Mouse (Mus musculus) hindlimb bud, embryonic 11.5 days (tissue): ENCODE measurements around the gene Rftn1.

ENCODE experiments used
- DNase-seq: peaks from one replicate; pipeline ENCODE4 v3.0.0-alpha.2; 2012; ENCODE audit warnings: low read depth, low spot score; ENCODE audit errors: extremely low spot score

Gene Rftn1

DNA sequence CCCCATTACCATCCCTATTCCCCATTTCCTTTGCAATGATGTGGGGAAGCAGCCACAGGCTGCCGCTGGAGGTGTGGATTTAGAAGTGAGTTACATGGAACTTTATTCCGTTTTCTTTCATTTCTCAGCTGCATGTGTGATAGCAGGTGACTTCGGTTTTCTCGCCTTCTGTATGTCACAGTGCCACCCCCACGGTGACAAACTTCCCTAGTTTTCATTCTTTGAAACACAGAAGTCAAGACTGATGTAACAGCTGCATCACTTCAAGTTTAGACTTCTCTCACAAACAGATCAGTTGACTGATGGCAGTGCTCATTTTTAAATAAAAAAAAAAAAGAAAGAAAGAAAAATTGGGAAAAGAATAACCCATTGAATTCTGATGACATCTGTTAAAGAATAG, 121.3 kb downstream of the Rftn1 start:
- no peak for DNase-seq

DNA sequence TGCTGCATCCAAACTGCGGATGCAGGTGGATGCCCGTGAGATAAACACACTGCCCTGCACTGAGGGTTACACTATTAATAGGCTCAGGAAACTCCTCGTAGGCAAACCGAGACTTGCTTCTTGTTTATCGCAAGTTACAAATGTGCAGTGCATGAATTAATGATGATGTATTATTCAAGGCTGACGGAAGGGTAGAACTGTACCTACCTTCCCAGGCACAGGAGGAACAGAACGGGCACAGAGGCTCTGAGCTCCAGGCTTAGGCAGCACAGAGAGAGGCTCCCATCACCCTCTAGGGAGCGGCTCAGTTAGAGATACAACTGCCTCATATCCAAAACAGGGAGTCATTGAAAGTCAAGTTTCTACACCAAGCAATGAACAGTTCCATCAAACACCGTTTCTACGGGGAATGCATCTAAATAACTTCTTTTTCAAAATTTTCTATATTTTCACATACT, 121.8 kb downstream of the Rftn1 start:
- DNase-seq: no peak

DNA sequence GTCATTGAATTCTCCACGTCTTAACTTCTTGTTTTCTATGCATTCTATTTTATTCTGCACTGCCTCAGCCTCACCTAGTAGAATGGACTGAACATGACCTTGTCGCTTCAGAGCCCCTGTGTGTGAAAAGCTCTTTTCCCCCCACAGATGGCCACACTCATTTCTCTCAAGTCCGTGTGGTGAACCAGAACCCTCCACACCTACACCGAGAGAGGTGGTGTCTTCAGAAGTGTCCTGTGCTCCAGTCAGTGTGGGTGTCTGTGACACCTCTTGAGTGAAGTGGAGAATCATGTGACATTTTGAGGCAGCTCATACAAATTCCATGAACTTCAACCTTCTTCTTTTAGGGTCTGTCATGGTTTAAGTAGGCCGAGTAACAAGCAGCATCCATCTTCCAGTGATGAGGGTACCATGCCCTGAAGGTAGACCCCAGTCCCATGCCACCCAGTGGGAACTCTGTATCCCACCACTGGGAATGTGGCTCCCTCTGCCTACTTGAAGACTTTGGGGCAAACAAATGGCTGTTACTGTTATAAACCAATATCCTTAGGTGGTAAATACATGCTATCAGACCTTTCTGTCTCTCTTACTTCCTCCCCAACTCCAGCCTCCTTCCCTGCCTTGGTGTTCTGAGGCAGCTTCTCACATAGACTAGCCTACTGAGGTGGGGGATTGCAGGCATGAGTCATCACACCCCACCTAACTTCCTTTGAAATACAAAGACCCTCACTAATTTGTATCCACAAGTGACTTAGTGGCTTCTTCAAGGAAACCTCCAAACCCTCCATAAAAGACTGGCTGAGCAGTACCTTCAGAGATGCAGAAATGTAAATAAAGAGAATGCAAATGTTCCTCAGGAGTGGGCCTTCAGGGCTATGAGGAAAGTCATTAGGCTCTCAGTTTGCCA, 122.4 kb downstream of the Rftn1 start:
- no peak for DNase-seq

DNA sequence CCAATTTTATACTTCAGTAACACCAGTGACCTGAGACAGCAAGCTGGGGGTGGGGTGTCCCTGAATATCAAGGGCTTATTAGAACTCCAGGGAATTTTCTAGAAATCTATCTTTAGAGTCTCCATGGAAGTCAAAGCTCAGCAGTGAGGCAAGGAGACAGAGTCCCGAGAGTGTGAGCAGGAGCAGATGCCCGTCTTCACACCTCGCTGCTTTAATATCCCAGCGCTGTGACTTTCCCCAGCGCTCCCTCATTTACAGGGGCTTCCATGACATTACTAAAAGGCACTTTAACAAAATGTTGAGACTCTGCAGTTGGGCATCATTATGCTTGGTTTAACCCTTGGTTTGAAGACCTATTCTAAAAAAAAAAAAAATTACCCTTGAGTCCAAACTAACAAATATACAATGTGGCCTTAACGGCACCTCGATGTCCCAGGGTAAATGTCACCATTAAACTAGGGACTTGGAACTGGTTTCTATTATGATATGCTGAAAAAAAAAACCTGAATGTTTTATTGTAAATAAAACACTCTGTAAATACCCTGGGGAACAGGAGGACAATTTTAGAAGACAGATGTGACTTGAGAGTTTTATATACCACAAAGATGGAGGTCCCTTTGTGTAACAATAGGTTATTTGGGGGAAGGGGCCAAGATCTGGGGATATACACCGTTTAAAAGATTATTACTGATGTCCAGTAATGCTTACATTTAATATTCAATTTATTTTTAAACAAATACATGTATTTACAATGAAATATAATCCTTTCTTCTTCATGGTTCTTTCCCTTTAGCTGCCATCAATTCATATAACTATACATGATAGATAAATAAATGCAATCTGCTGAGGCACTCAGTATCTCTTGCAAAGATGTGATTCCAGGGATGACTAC, 123.4 kb downstream of the Rftn1 start:
- no peak for DNase-seq

DNA sequence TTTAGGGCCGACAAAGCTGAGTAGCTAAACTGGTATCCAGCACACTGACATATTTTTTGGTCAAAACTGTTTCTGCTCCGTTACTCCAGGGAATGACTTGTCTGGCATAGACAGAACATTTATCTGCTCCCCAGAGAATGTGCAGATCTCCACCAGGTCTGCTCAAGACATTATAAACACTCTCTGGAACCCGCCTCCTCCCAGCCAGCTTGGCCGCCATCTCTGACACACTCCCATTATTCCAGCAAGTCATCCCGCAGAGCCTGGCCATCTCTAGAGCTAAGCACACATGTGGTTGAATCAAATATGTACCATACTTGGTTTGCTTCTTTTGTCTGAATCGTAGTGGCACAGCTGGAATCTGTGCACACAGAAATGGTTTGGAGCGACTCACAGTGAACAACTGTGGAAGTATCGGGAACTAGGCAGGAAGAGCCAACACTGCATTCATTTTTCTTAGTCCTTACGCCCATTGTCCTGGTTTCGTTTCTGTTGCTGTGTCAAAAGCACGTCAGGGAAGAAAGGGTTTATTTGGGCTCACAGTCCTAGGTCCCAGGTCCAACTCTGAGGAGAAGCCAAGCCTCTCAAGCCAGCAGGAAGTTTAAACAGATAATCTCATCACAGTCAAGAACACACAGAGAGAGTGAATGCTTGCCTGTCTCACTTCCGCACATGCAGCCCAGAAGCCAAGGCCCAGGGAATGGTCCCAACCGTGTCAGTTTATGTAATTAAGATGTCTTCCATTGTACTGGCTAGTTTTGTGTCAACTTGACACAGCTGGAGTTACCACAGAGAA, 126.4 kb downstream of the Rftn1 start:
- DNase-seq: no peak

DNA sequence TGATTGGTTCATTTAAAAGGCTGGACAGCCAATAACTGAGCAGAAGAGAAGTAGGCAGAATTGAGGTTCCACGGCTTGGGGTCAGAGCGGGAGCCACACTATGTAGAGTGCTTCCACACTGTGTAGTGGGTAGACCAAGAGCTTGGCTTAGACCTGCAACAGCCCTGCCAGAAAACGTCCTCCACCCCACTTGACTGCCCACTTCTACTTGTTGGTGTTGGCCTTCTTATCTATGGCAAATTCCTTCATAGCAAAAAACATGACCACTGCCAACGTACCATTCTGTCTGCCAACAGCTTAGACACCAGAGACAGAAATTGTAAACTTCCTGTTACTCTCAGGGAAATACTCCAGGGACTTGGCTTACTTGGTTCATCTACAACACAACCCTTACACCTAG, 127.8 kb downstream of the Rftn1 start:
- DNase-seq: no peak

DNA sequence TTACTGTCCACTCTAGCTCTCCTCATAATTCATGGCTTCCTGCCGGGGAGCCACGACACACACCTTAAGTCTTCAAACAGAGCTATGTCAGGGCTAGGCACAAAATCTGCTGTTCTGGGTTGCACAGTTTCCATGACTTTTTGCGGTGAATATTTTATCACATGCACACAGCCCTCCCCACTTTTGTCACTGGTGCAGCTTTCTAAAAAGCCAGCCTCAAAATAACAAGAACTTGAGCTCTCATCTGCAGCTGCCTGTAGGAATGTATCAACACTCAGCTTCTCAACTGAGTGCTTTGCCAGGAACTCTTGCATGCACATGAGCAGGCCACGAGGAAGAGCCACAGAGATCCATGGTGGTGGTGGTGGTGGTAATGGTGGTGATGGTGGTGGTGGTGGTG, 129.0 kb downstream of the Rftn1 start:
- DNase-seq: no peak

DNA sequence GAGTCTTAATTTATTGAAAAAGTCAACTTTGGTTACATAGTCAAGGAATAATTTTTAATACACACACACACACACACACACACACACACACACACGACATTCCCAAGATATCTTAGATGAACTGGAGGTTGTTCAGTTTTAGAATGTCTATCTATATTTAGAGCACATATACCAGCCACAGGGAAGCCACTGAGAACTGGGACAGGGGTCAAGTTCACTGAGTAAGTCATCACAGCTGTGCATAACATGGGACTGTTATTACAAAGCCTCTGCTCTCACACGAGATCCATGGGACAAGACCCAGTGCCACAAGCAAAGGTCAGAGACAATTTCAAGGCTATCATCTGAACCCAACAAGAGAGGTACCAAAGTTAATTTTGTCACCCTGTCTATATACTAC, 130.3 kb downstream of the Rftn1 start:
- no peak for DNase-seq

DNA sequence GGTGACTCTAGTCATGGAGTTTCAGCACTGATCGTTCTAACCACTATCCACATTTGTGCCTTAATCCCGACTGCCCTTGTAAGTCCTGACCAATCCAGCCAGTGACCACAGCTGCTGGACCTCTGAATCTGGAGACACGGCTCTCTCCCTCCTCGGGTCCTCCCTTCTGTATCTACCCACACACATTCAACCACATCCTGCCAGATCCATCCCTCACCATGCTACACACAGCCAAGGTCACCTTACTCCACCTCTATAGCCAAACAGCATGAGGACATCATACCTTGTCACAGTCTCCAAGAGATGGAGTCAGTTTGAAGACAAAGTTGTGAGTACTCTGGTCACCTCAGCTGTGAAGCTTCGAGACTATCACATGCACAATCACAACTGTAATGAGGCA, 131.1 kb downstream of the Rftn1 start:
- DNase-seq: no peak

DNA sequence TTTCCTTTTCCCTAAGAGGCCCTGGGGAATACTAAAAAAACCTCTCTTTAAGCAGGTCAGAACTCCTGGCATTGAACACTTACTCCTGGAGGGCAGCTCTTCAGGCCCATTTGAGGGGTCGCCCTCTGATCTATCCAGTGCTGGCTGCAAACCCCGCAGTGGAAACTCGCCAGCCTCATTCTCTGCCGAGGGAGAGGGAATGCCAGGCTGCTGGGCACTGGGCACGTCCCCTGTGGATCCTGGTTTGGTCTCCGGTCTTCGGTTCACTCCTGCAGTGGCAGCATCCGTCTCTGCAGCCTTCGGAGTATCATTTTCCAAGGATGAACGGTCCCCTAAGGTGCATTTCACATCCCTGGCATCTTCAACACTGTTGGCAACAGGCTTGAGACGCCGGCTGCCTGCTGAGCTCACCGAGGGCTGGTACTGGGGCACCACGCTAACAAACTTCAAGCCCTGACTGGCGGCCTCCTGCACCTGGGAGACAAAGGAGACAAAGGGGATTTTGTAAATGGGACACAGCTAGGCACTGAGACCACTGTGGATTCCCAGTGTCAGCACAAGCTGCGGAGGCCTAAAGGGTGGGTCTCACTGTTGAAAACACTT, 135.2 kb downstream of the Rftn1 start:
- no peak for DNase-seq

DNA sequence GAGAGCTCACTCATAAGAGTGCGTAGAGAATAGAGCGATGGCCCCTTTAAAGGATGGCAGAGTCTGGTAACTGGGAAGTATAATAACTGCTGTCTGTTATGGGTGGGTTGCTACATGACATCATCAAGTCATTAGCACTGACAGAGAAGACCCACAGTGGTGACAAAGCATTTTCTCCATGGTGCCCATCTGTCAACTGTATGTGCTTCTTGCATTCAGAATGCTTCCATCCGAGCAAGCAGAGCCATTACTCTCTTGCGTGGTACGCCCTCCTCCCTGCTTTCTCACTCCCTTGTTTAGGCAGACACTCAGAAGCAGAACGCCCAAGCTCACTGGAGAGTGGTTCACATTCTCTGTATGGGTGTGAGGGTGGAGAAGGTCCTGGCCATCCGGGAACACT, 135.9 kb downstream of the Rftn1 start:
- DNase-seq: no peak

DNA sequence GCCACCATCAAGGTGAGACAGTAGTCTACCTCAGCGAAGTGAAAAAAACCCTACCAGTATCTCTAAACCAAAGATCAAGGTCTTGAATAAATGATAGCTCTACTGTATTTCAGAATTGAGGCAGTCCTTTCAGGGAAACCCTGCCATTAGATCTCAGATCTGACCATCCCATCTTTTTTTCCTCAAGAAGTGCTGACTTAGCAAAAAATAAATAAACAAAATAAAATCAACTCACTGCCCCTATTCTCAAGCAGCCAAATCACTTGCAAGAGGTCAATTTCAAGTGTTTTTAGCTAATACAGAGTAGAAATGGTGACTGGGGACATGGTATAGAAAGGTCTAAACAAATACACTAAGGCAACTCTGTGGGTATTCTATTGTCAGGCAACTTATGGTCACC, 136.5 kb downstream of the Rftn1 start:
- DNase-seq: no peak

DNA sequence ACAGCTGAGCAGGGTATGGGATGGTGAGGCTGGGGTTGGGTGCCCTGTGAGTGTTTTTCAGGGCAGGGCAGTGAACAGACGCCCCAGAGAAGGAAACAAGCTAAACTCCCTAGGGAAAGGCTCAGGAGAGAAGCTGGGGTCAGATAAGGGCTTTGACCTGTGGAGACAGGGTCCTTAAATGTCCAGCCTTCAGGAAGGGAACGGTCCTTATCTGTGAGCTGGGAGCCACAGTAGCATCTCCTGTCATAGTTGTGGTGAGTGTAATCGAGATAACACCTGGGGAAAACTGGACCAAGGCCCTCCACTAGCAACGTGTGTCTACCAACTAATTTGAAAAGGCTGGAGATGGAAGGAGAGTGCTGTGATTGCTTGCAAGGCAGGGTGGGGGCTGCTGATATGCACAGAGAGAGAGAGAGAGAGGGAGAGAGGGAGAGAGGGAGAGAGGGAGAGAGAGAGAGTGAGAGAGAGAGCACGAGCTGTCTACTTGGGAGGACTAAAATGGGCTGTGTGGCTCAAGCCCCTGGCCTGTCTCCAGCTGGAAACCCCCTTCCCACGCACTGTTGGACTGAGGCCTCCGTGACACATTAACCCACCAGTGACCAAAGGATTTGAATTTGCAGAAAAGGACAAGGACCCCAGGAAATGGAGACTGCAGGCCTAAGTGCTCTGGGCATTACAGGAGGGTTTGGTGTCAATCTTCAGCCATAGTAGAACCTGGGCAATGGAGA, 137.6 kb downstream of the Rftn1 start:
- no peak for DNase-seq

DNA sequence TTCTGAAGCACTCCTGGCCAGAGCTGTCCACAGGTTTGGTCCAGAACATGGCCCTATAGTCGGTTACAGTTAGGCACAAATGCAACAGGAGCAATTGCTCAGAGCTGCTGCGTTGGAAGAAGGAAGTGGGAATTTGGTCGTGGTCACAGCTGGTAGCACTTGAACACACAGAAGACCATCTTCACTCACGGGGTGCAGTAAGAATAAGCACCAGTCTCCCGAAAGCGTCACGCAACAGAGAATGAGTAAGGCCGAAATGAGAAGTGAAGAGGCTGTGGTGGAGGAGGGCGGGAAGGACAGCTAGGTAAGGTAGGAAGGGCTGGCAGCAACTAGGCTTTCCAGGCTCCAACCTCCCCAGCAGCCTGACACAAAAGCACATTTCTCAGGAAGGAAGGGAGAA, 140.0 kb downstream of the Rftn1 start:
- no peak for DNase-seq

DNA sequence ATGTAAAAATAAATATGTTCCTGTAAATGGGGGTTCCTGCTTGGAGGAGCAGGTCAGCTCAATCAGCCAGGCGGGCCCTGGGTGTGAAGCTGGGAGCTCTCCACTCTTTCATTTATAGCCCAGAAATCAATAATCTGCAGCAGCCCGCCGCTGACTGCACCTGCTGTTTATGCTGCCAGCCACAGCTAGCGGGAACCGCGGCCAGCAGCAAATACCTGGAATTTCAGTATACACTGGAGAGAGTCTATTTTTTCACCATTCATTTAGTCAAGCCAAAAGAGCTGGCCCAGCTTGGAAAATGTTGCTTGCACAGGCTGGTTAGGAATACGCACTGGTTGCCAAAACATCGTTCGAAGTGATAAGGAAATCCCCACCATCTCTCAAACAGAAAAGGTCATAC, 142.3 kb downstream of the Rftn1 start:
- no peak for DNase-seq

DNA sequence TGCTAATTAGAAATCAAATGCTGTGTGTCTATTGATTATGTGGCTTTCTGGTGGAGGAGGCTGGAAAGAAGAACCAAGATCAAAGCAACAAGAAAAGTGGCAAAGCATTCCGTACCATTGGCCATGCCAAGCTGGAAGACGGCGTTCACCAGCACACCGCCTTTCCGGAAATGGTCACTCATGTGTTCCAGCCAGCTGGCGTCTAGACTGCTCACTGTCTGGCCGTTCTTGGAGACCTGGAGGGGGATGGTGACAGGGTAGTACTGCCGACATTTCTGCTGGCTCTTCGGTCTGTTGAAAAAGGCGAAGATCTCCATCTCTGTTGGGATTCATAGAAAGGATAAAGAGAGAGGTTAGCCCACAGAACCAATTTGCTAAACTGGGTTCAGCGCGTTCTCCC, 143.3 kb downstream of the Rftn1 start:
- no peak for DNase-seq

DNA sequence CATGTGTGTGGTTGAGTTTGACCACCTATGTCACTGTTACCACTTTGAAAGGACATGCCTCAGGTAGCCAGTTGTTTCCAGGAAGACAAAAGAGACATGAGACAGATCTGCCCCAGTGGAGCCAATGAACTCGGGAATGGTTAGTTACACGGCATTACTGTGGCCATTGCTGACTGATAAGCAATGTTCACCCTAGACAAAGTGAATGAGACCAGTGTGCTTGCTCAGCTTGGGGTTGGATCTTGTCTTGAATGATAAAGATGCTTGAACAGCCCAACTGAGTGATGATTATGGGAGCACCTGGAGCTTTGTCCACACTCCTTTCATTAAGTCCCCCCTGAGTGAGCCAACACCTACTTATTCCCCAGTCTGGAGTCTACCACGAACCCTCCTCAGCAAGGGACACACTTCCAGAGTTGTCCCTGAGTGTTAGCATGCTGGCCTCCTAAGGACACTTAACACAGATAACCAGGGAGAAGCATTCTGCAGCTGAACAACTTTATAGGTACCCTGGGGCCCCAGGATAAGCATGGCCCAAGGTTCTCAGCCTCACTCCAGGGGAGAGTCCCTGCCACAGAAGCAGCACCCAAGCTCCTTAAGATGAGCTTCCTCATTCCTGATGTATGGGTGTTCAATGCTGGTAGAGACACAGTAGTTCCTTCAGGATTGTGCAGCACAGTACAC, 149.6 kb downstream of the Rftn1 start:
- DNase-seq: no peak

DNA sequence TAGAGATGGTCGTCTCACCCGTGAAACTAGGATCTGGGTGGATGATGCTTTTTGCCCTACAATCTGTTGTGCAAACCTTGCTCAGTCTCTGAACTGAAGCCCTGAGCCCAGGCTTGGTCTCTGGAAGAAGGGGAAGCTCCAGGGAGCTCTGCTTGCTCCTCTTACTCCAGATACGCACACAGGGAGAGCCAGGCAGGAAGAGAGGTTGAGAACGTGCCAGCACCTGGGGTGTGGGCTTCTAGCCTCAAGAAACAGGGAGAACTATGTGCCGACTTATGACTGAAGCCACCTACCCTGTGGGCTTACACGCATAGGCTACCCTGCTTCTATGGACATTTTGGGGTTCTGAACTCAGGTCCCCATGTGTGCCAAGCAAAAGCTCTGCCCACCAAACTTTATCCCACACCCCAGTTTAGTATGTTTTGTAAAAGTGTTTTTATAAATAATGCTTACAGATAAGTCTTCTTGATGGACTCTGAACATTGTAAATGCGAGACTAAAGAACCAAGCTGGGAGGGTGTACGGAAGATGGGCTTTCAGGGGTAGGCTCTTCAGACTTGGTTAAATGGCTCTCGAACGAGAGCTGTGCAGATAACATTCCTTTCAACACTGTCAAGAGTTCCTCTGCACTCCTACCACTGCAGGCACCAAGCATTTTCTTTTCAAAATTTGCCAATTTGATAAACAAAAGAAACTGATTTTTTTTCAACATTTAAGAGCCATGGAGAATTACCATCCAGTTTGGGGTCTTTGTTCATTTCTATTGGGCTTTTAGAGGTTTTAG, 152.4 kb downstream of the Rftn1 start:
- DNase-seq: no peak

DNA sequence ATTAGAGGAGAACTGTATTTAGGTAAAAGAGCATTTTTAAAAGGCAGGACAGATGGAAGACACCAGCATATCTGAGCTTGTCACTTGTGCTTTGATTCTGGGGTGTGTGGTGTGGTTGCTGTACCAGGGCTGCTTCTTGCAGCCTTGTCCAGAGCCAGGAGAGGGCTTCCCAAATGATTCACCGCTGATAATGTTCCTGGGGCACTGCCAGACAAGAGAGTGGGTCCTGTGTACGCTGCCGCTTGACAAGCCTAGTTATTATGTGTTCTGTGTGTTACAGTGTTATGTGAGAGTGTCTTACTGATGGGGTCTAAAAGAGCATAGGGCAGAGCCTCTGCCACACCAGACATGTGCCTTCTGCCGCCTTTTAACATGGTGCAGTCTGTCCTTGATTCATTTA, 153.1 kb downstream of the Rftn1 start:
- no peak for DNase-seq
